Mouse (Mus musculus) embryo, embryonic 11 days (tissue): ENCODE results near the gene Timm29.
"Not testable (repeated sequence)": the region's sequence is repeated elsewhere in the genome, so short reads cannot be mapped to it uniquely, and the experiment has no call there.

Source experiments
- DNase-seq: peaks from one replicate; pipeline ENCODE4 v3.0.0-alpha.2; 2015

The Timm29 gene

GRCm38 (mm10) chr9:21585401-21585800 is 7.1 kb upstream of the Timm29 start:
- no peak for DNase-seq

- DNase-seq = no peak
These were observed 4.7 kb upstream of the Timm29 start for GRCm38 (mm10) chr9:21587678-21588349.

GRCm38 (mm10) chr9:21588350-21588749 is 4.2 kb upstream of the Timm29 start:
- DNase-seq = no peak

GRCm38 (mm10) chr9:21589538-21589937 is 3.0 kb upstream of the Timm29 start:
- no peak for DNase-seq

- DNase-seq = no peak
These were observed 1.2 kb upstream of the Timm29 start for GRCm38 (mm10) chr9:21591127-21591830.

- no peak for DNase-seq
These were observed 455 bp upstream of the Timm29 start for GRCm38 (mm10) chr9:21591831-21592702.

- DNase-seq = no peak
These were observed 700 bp downstream of the Timm29 start for GRCm38 (mm10) chr9:21593122-21593721.

- not testable (repeated sequence) for DNase-seq
These were observed 1.8 kb downstream of the Timm29 start for GRCm38 (mm10) chr9:21594350-21594749.

GRCm38 (mm10) chr9:21594838-21595237 is 2.3 kb downstream of the Timm29 start:
- DNase-seq = no peak

- peak; percentile 49 for DNase-seq
These were observed 5.7 kb downstream of the Timm29 start for GRCm38 (mm10) chr9:21598198-21598597.

GRCm38 (mm10) chr9:21600186-21600585 is 7.7 kb downstream of the Timm29 start:
- DNase-seq = no peak

GRCm38 (mm10) chr9:21601073-21601472 is 8.6 kb downstream of the Timm29 start:
- DNase-seq = no peak

GRCm38 (mm10) chr9:21601722-21602399 is 9.3 kb downstream of the Timm29 start:
- DNase-seq = peak; percentile 83

GRCm38 (mm10) chr9:21604119-21604518 is 11.6 kb downstream of the Timm29 start:
- no peak for DNase-seq

GRCm38 (mm10) chr9:21605865-21606264 is 13.3 kb downstream of the Timm29 start:
- DNase-seq = no peak

- no peak for DNase-seq
These were observed 14.1 kb downstream of the Timm29 start for GRCm38 (mm10) chr9:21606648-21607047.

GRCm38 (mm10) chr9:21609861-21610260 is 17.3 kb downstream of the Timm29 start:
- DNase-seq = no peak

GRCm38 (mm10) chr9:21614864-21615616 is 22.5 kb downstream of the Timm29 start:
- no peak for DNase-seq

- peak; percentile 100 for DNase-seq
These were observed 23.2 kb downstream of the Timm29 start, which contains the start of gene Smarca4 for GRCm38 (mm10) chr9:21615617-21616231. TSS of gene Smarca4 (plus strand) at chr9:21616169.

- DNase-seq = peak; percentile 95
These were observed 23.8 kb downstream of the Timm29 start for GRCm38 (mm10) chr9:21616232-21616781.

GRCm38 (mm10) chr9:21617066-21617465 is 24.5 kb downstream of the Timm29 start:
- peak; percentile 59 for DNase-seq
